9 mouse cellular contexts compared by ENCODE assay signal in the genomic region with DNA sequence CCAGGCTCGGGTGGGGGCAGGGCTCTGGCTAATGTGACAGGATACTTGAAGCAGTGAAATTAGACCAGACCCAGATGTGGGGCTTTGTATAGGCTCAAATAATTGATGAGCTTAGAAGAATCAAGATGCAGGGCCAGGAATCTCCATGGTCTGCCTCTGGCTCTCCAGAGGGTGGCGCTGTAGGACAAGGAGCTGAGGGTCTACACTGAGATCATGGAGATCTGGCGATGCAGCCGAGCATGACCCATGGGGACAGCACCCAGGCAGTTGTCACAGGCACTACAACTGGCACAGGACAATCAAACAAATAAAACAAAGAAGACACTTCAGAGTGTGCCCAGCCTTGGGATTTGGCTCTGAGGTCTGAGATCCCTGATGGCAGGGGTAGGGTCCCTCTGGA. TPM values are rescaled to one million over a fixed set of nuclear protein-coding genes. Genes with fewer than 3 reads are reported as not detected.
DNase-seq lines count a peak whose midpoint lies in the region; ATAC-seq and TF ChIP-seq lines count a peak whose summit lies in the region.
"Had no signal": no experiment of that assay in that cellular context is flagged by ENCODE, and none has a peak within 500 bp of the region (broad histone marks: within the 10 kb centered on the region; RNA-seq: fewer than 3 reads in every experiment).

No protein-coding gene starts in this region.

- no peaks in the 10 kb centered on the region for H3K36me3 ChIP-seq in E14TG2a.4 (ENCODE audit: insufficient read depth, low read length)

- TF ChIP-seq CTCF in E14TG2a.4 (conservative IDR thresholded peaks at IDR 0.05; ENCODE audit: low read length): peak; percentile 86
- peak; percentile 96 for TF ChIP-seq CTCF in cortical plate, adult 2 months (IDR thresholded peaks at IDR 0.05; ENCODE audit: extremely low read depth, insufficient read depth, low read length)

- peak; percentile 56 for ATAC-seq in granulocyte monocyte progenitor cell, adult 5-6 weeks (replicated peaks; ENCODE audit: poor library complexity, severe bottlenecking)
- ATAC-seq in erythroblast, adult 5-6 weeks (replicated peaks; ENCODE audit: low FRiP score, poor library complexity, severe bottlenecking): no peak

- H3K4me3 ChIP-seq in E14TG2a.4 (replicated peaks; ENCODE audit: low read length): no peak overlapping the region
- no peak overlapping the region for H3K4me3 ChIP-seq in cortical plate, adult 2 months (ENCODE audit: insufficient read depth, low read length)

- no peaks in the 10 kb centered on the region for H3K9me3 ChIP-seq in E14TG2a.4 (ENCODE audit: low read length)

- peaks cover 44% of the 10 kb centered on the region for H3K27me3 ChIP-seq in E14TG2a.4 (ENCODE audit: insufficient read depth, low read length)

- peaks cover 9% of the 10 kb centered on the region for H3K4me1 ChIP-seq in E14TG2a.4 (replicated peaks; ENCODE audit: low read depth, low read length)
- no peaks in the 10 kb centered on the region for H3K4me1 ChIP-seq in cortical plate, adult 2 months (ENCODE audit: control insufficient read depth, insufficient read depth, low read length)

- TF ChIP-seq POLR2A in cortical plate, adult 2 months (IDR thresholded peaks at IDR 0.05; ENCODE audit: extremely low read depth, insufficient read depth, low read length): no peak

- no peak overlapping the region for H3K27ac ChIP-seq in cortical plate, adult 2 months (ENCODE audit: insufficient read depth, low read length)

- peak; percentile 70 to 88 for DNase-seq in adrenal gland, adult (ENCODE audit: inconsistent age in 2 of 2, low spot score in 1 of 2)
- DNase-seq in layer of hippocampus, adult 9-11 months: peak; percentile 47
- peak; percentile 64 to 78 for DNase-seq in lung, postnatal 4 days
- peak; percentile 56 for DNase-seq in right cerebral cortex, postnatal 25 days

RNA-seq across cellular contexts. Expression of a gene that starts 7.4 kb away (rescaled TPM):
- polyA plus RNA-seq in cortical plate, adult 2 months (2012; rRNA removed): 0.04 TPM in 1 of 2 replicates, not detected in the other
- not detected in 2 replicates for total RNA-seq in granulocyte monocyte progenitor cell, adult 5-6 weeks (2014; fragmentation: Nextera tagmentation)
- not detected in 2 replicates for total RNA-seq in granulocyte monocyte progenitor cell, adult 5-6 weeks (2017)
- total RNA-seq in erythroblast, adult 5-6 weeks (2015; ENCODE audit: low replicate concordance): not detected in 2 replicates
- 0.17 TPM in 1 of 2 replicates, not detected in the other for total RNA-seq in erythroblast, adult 5-6 weeks (2017; ENCODE audit: low replicate concordance)
- polyA plus RNA-seq: heart, embryonic 14.5 days had no signal
